Mouse (Mus musculus): ENCODE results near the gene Cdc25a.

- TF ChIP-seq CTCF (IDR thresholded peaks at IDR 0.05; ENCODE audit: low read depth) (no peak), EP300 (optimal IDR thresholded peaks at IDR 0.05) (no peak)
These were observed 569 bp downstream of the Cdc25a start for GRCm38 (mm10) chr9:109875695-109876601.
